ENCODE assay signal across 9 mouse cellular contexts in genomic region chr10:13023985-13024384, GRCm38 (mm10). TPM values are rescaled to one million over a fixed set of nuclear protein-coding genes. Genes with fewer than 3 reads are reported as not detected.
DNase-seq lines count a peak whose midpoint lies in the region; ATAC-seq and TF ChIP-seq lines count a peak whose summit lies in the region.
"Not testable (repeated sequence)": the region's sequence is repeated elsewhere in the genome, so short reads cannot be mapped to it uniquely, and the experiment has no call there.
"Had no signal": no experiment of that assay in that cellular context is flagged by ENCODE, and none has a peak within 500 bp of the region (broad histone marks: within the 10 kb centered on the region; RNA-seq: fewer than 3 reads in every experiment).

No protein-coding gene starts in this region.

- H3K4me1 ChIP-seq in CH12.LX (ENCODE audit: control insufficient read depth in 1 of 2, insufficient read depth in 2 of 2), result peaks cover 4 to 29% of the 10 kb centered on the region in 2 experiments; a peak in 3 of 4 replicates
- H3K4me1 ChIP-seq in ES-Bruce4 (ENCODE audit: control insufficient read depth, insufficient read depth, low read length); ES-E14 (ENCODE audit: control insufficient read depth in 2 of 2, insufficient read depth in 2 of 2, low read length in 2 of 2, poor library complexity in 1 of 2); midbrain, embryonic 11.5 days (ENCODE audit: control insufficient read depth, insufficient read depth, low read length): not testable (repeated sequence)
- peaks cover 12% of the 10 kb centered on the region for H3K4me1 ChIP-seq in heart, embryonic 10.5 days

- not testable (repeated sequence) for H3K79me2 ChIP-seq in CH12.LX (replicated peaks; ENCODE audit: control insufficient read depth, extremely low read depth, insufficient read depth, poor library complexity, severe bottlenecking)

- H3K36me3 ChIP-seq in CH12.LX (replicated peaks in 1 of 2; ENCODE audit: control insufficient read depth in 1 of 2, insufficient read depth in 1 of 2, low read length in 1 of 2); ES-Bruce4 (ENCODE audit: control insufficient read depth, insufficient read depth, low read length, poor library complexity, severe bottlenecking); ES-E14 (ENCODE audit: control insufficient read depth, insufficient read depth, low read length, poor library complexity, severe bottlenecking); heart, embryonic 10.5 days; midbrain, embryonic 11.5 days (ENCODE audit: control insufficient read depth, insufficient read depth, low read length): not testable (repeated sequence)

- H3K4me2 ChIP-seq in CH12.LX (ENCODE audit: insufficient read depth, low read depth, poor library complexity, severe bottlenecking); midbrain, embryonic 11.5 days: not testable (repeated sequence)

- 62% methylated on average over 3 of the region's 3 CpGs for WGBS in heart, embryonic 10.5 days
- 83% methylated on average over 3 of the region's 3 CpGs for WGBS in midbrain, embryonic 11.5 days

- not testable (repeated sequence) for DNase-seq in CH12.LX (ENCODE audit: extremely low read depth); ES-E14 (ENCODE audit: low read depth, low spot score)
- peak; percentile 31 for DNase-seq in ES-CJ7 (ENCODE audit: low read depth, low spot score)
- peak; percentile 63 for DNase-seq in R1 (ENCODE audit: low read depth, low spot score)
- peak; percentile 31 for DNase-seq in heart, adult 11 months
- peak; percentile 19 for DNase-seq in heart, embryonic 10.5 days (ENCODE audit: low spot score)
- DNase-seq in midbrain, embryonic 11.5 days (ENCODE audit: low spot score, missing footprints), result peak; percentile 28

- not testable (repeated sequence) for H3K27ac ChIP-seq in CH12.LX (ENCODE audit: insufficient read depth, low read depth); heart, embryonic 10.5 days; midbrain, embryonic 11.5 days (ENCODE audit: low read depth, low read length)
- peak overlapping the region; percentile 87 for H3K27ac ChIP-seq in ES-Bruce4 (ENCODE audit: insufficient read depth, low read length)
- H3K27ac ChIP-seq in ES-E14 (ENCODE audit: insufficient read depth, low read depth, low read length, poor library complexity, severe bottlenecking), result peak overlapping the region; percentile 45; the same call in 1 of the 2 replicates

- not testable (repeated sequence) for H3K9me3 ChIP-seq in CH12.LX (replicated peaks; ENCODE audit: low read length); ES-Bruce4 (replicated peaks; ENCODE audit: control insufficient read depth, insufficient read depth, low read length, poor library complexity, severe bottlenecking); ES-E14 (ENCODE audit: control insufficient read depth, insufficient read depth, low read depth, low read length); heart, embryonic 10.5 days; midbrain, embryonic 11.5 days (ENCODE audit: control insufficient read depth, low read length)

- dilution Hi-C loops in CH12.LX (cut with MboI; ENCODE audit: extremely low pct_ligation_motif_present, extremely low pct_unique_long_range_greater_than_20kb, low sequenced_read_pairs), result not testable (repeated sequence)

- in situ Hi-C loops in CH12.LX (cut with MboI; ENCODE audit: low pct_ligation_motif_present, low pct_unique_long_range_greater_than_20kb, low sequenced_read_pairs), result not testable (repeated sequence)
- in situ Hi-C loops in ES-E14 (cut with MboI; ENCODE audit: low sequenced_read_pairs in 2 of 2, unreplicated experiment in 2 of 2), result loop anchor here in 1 of 2 experiments (25.0 kb wide), 1 partner anchor 413 kb away; no protein-coding TSS in a partner anchor

- TF ChIP-seq POLR2A in CH12.LX (IDR thresholded peaks at IDR 0.05; ENCODE audit: low read depth, low read length); ES-Bruce4 (IDR thresholded peaks at IDR 0.05; ENCODE audit: insufficient read depth, low read length): not testable (repeated sequence)

- not testable (repeated sequence) for H3K27me3 ChIP-seq in CH12.LX (replicated peaks); ES-Bruce4 (ENCODE audit: control insufficient read depth, insufficient read depth, low read length, poor library complexity, severe bottlenecking); heart, embryonic 10.5 days (ENCODE audit: insufficient read depth, poor library complexity, severe bottlenecking); midbrain, embryonic 11.5 days (ENCODE audit: control insufficient read depth, insufficient read depth, low read length)

- TF ChIP-seq EP300 in CH12.LX (IDR thresholded peaks at IDR 0.05; ENCODE audit: low read length); ES-Bruce4 (IDR thresholded peaks at IDR 0.05; ENCODE audit: insufficient read depth, low read depth, low read length): not testable (repeated sequence)

- H3K4me3 ChIP-seq in CH12.LX (replicated peaks in 1 of 3; ENCODE audit: low read depth in 2 of 3, low read length in 2 of 3, poor library complexity in 1 of 3); ES-Bruce4 (ENCODE audit: low read depth, low read length); ES-E14 (ENCODE audit: insufficient read depth in 1 of 2, low read depth in 1 of 2, low read length in 2 of 2, poor library complexity in 1 of 2, severe bottlenecking in 1 of 2); heart, embryonic 10.5 days; midbrain, embryonic 11.5 days (ENCODE audit: low read depth, low read length): not testable (repeated sequence)

- TF ChIP-seq CTCF in CH12.LX (conservative IDR thresholded peaks at IDR 0.05 in 1 of 2, IDR thresholded peaks at IDR 0.05 in 1 of 2; ENCODE audit: low read depth in 2 of 2, low read length in 2 of 2); ES-Bruce4 (IDR thresholded peaks at IDR 0.05; ENCODE audit: low read depth, low read length): not testable (repeated sequence)

- ATAC-seq in midbrain, embryonic 11.5 days (ENCODE audit: low FRiP score), result not testable (repeated sequence)

- H3K9ac ChIP-seq in CH12.LX (ENCODE audit: insufficient read depth, low read depth); ES-Bruce4 (ENCODE audit: low read depth, poor library complexity, severe bottlenecking); ES-E14 (ENCODE audit: insufficient read depth, low read depth, low read length, poor library complexity, severe bottlenecking); midbrain, embryonic 11.5 days (ENCODE audit: low read length): not testable (repeated sequence)

- not testable (repeated sequence) for TF ChIP-seq RAD21 in CH12.LX (IDR thresholded peaks at IDR 0.05; ENCODE audit: low read depth, low read length)

TF ChIP-seq in CH12.LX, 34 proteins besides CTCF, POLR2A, EP300 and RAD21:
- 0 out of 2 replicates have a peak, but pooled peaks have one; percentile 23 for TF ChIP-seq BHLHE40 (IDR thresholded peaks at IDR 0.05; ENCODE audit: low read depth, low read length)

TF ChIP-seq in ES-E14, 5 proteins besides CTCF, POLR2A, EP300 and RAD21:
- TF ChIP-seq MAFK (IDR thresholded peaks at IDR 0.05; ENCODE audit: insufficient read depth, low read depth, low read length), result peak; percentile 51; the same call in 1 of the 2 replicates
TF ChIP-seq in ES-E14: peak in this region for 1; not testable (repeated sequence) for 4.

RNA-seq across cellular contexts. Expression of gene Sf3b5, which starts 18.8 kb away (rescaled TPM):
- total RNA-seq in CH12.LX (2012; rRNA removed) (49.1 and 49.6 TPM in 2 replicates), CH12.LX (2014; rRNA removed) (41.8 and 51.3 TPM in 2 replicates), ES-E14 (2012; rRNA removed) (34.1 and 37.7 TPM in 2 replicates)
- polyA plus RNA-seq in CH12.LX (2012; ENCODE audit: insufficient read length, low read depth) (36.6 and 41.9 TPM in 2 replicates), ES-Bruce4 (2011; ENCODE audit: insufficient read depth, insufficient read length, low read depth, missing spikeins) (20.1 and 22.4 TPM in 2 replicates)
- 39.0 and 42.9 TPM in 2 replicates for polyA plus RNA-seq in heart, embryonic 10.5 days (2016; fragmentation: Nextera tagmentation; extraction: Ambion mirVana)
- polyA plus RNA-seq in midbrain, embryonic 11.5 days (2014; fragmentation: Nextera tagmentation; extraction: Ambion mirVana), result 39.2 and 39.9 TPM in 2 replicates

RNA-seq across cellular contexts. Expression of gene Plagl1, which starts 36.3 kb away (rescaled TPM):
- total RNA-seq in CH12.LX (2012; rRNA removed) (0.42 and 1.7 TPM in 2 replicates), CH12.LX (2014; rRNA removed) (0.04 and 0.48 TPM in 2 replicates), ES-E14 (2012; rRNA removed) (1.2 and 13.4 TPM in 2 replicates)
- polyA plus RNA-seq in CH12.LX (2012; ENCODE audit: insufficient read length, low read depth) (0.22 and 0.87 TPM in 2 replicates), ES-Bruce4 (2011; ENCODE audit: insufficient read depth, insufficient read length, low read depth, missing spikeins) (20.3 and 23.2 TPM in 2 replicates)
- 206 and 245 TPM in 2 replicates for polyA plus RNA-seq in heart, embryonic 10.5 days (2016; fragmentation: Nextera tagmentation; extraction: Ambion mirVana)
- 129 and 142 TPM in 2 replicates for polyA plus RNA-seq in midbrain, embryonic 11.5 days (2014; fragmentation: Nextera tagmentation; extraction: Ambion mirVana)
- total RNA-seq: MEL had no signal

RNA-seq across cellular contexts. Expression of gene Stx11, which starts 59.9 kb away (rescaled TPM):
- total RNA-seq in CH12.LX (2012; rRNA removed) (33.7 and 49.8 TPM in 2 replicates), CH12.LX (2014; rRNA removed) (42.3 and 47.7 TPM in 2 replicates), ES-E14 (2012; rRNA removed) (0.90 and 2.5 TPM in 2 replicates)
- polyA plus RNA-seq in CH12.LX (2012; ENCODE audit: insufficient read length, low read depth) (22.2 and 23.4 TPM in 2 replicates), ES-Bruce4 (2011; ENCODE audit: insufficient read depth, insufficient read length, low read depth, missing spikeins) (2.1 and 5.0 TPM in 2 replicates)
- polyA plus RNA-seq in heart, embryonic 10.5 days (2016; fragmentation: Nextera tagmentation; extraction: Ambion mirVana), result 5.3 and 6.0 TPM in 2 replicates
- 2.0 and 2.2 TPM in 2 replicates for polyA plus RNA-seq in midbrain, embryonic 11.5 days (2014; fragmentation: Nextera tagmentation; extraction: Ambion mirVana)

Comparison
In these comparisons a context has a peak if more than half of its experiments do, and no peak if none do; other contexts are left out.
1. RNA of gene Plagl1, which starts 36.3 kb away (polyA plus RNA-seq): 206 to 245 TPM in heart, embryonic 10.5 days, 129 to 142 TPM in midbrain, embryonic 11.5 days and 20.3 to 23.2 TPM in ES-Bruce4; 0.22 to 0.87 TPM in CH12.LX; every median in the first group is over 10 times any median in the second.